Comparison of ENCODE assay signal across 28 mouse cellular contexts in genomic region chr19:6612441-6612840, GRCm38 (mm10).
DNase-seq lines count a peak whose midpoint lies in the region; ATAC-seq and TF ChIP-seq lines count a peak whose summit lies in the region.
"Had no signal": no experiment of that assay in that cellular context is flagged by ENCODE, and none has a peak within 500 bp of the region (broad histone marks: within the 10 kb centered on the region; RNA-seq: fewer than 3 reads in every experiment).

No protein-coding gene starts in this region.

- H3K27me3 ChIP-seq in limb, embryonic 14.5 days (ENCODE audit: control insufficient read depth, insufficient read depth, low read length) = no peaks in the 10 kb centered on the region
- H3K27me3 ChIP-seq in limb, embryonic 10.5 days (ENCODE audit: low read depth, poor library complexity, severe bottlenecking) = no peaks in the 10 kb centered on the region
- H3K27me3 ChIP-seq: hindbrain, embryonic 15.5 days; limb, embryonic 12.5 days; midbrain, embryonic 12.5 days; neural tube, embryonic 12.5 days had no signal

- H3K27ac ChIP-seq in limb, embryonic 14.5 days (replicated peaks; ENCODE audit: low read depth, low read length) = 0 out of 2 replicates have a peak overlapping the region, but pooled peaks have one; percentile 19
- H3K27ac ChIP-seq in limb, embryonic 10.5 days = no peak overlapping the region
- H3K27ac ChIP-seq: heart, embryonic 13.5 days; hindbrain, embryonic 15.5 days; kidney, embryonic 15.5 days; limb, embryonic 12.5 days; liver, embryonic 12.5 days; midbrain, embryonic 12.5 days; neural tube, embryonic 12.5 days had no signal

- intact Hi-C loops in left cerebral cortex, postnatal 25 days (cut with DNase I) = no loop called here

- peaks cover 6% of the 10 kb centered on the region; the same call in 1 of the 2 replicates for H3K4me1 ChIP-seq in limb, embryonic 14.5 days (ENCODE audit: control insufficient read depth, insufficient read depth, low read length)
- H3K4me1 ChIP-seq in limb, embryonic 10.5 days = peaks cover 5% of the 10 kb centered on the region; the same call in 1 of the 2 replicates
- H3K4me1 ChIP-seq: heart, embryonic 13.5 days; limb, embryonic 12.5 days; liver, embryonic 12.5 days; megakaryocyte, embryonic 14.5 days had no signal

- no peaks in the 10 kb centered on the region for H3K9me3 ChIP-seq in limb, embryonic 14.5 days (ENCODE audit: control insufficient read depth, low read length)
- H3K9me3 ChIP-seq in limb, embryonic 10.5 days (replicated peaks) = no peaks in the 10 kb centered on the region
- H3K9me3 ChIP-seq: heart, embryonic 13.5 days; hindbrain, embryonic 15.5 days; kidney, embryonic 15.5 days; limb, embryonic 12.5 days; neural tube, embryonic 12.5 days had no signal

- ATAC-seq in limb, embryonic 14.5 days (ENCODE audit: low FRiP score, low read depth) = no peak
- no peak for ATAC-seq in inflammation-experienced regulatory T-cells, adult 6 months
- ATAC-seq: forebrain, embryonic 16.5 days; liver, embryonic 12.5 days; liver, postnatal 0 days had no signal

- H3K36me3 ChIP-seq in limb, embryonic 14.5 days (ENCODE audit: control insufficient read depth, insufficient read depth, low read length) = no peaks in the 10 kb centered on the region
- no peaks in the 10 kb centered on the region for H3K36me3 ChIP-seq in limb, embryonic 10.5 days
- H3K36me3 ChIP-seq: heart, embryonic 13.5 days; hindbrain, embryonic 15.5 days; kidney, embryonic 15.5 days; limb, embryonic 12.5 days; liver, embryonic 12.5 days; midbrain, embryonic 12.5 days; neural tube, embryonic 12.5 days had no signal

- no peak overlapping the region for H3K4me3 ChIP-seq in limb, embryonic 14.5 days (replicated peaks; ENCODE audit: low read length)
- no peak overlapping the region for H3K4me3 ChIP-seq in limb, embryonic 10.5 days
- H3K4me3 ChIP-seq: erythroblast, embryonic 14.5 days; heart, embryonic 13.5 days; hindbrain, embryonic 15.5 days; kidney, embryonic 15.5 days; limb, embryonic 12.5 days; liver, embryonic 12.5 days; megakaryocyte, embryonic 14.5 days; midbrain, embryonic 12.5 days; myocyte; neural tube, embryonic 12.5 days had no signal

- WGBS in limb, embryonic 14.5 days = 58% methylated on average over 7 of the region's 7 CpGs
- WGBS in limb, embryonic 10.5 days = 84% methylated on average over 7 of the region's 7 CpGs

- no peak overlapping the region for H3K9ac ChIP-seq in limb, embryonic 14.5 days (ENCODE audit: low read depth, low read length, severe bottlenecking)
- H3K9ac ChIP-seq: heart, embryonic 13.5 days; hindbrain, embryonic 15.5 days; kidney, embryonic 15.5 days; limb, embryonic 12.5 days; liver, embryonic 12.5 days; liver, postnatal 0 days; midbrain, embryonic 12.5 days; neural tube, embryonic 12.5 days had no signal

- no peak for TF ChIP-seq POLR2A in limb, embryonic 14.5 days (IDR thresholded peaks at IDR 0.05; ENCODE audit: borderline replicate concordance, extremely low read depth, insufficient read depth, insufficient read length)

- H3K4me2 ChIP-seq in limb, embryonic 14.5 days (replicated peaks; ENCODE audit: low read depth, low read length, severe bottlenecking) = no peak overlapping the region
- H3K4me2 ChIP-seq: heart, embryonic 13.5 days; hindbrain, embryonic 15.5 days; kidney, embryonic 15.5 days; limb, embryonic 12.5 days; liver, embryonic 12.5 days; midbrain, embryonic 12.5 days; neural tube, embryonic 12.5 days had no signal

- peak; percentile 77 for DNase-seq in heart, adult 11 months
- no peak for DNase-seq in heart, adult 8-10 months (ENCODE audit: low spot score)
- no peak for DNase-seq in limb, embryonic 14.5 days (ENCODE audit: low spot score)
- DNase-seq in limb, embryonic 10.5 days (ENCODE audit: low spot score) = no peak
- DNase-seq in left cerebral cortex, postnatal 25 days (ENCODE audit: low spot score in 2 of 2) = peak; percentile 23 to 59
- DNase-seq in right cerebral cortex, postnatal 14 days = peak; percentile 72
- no peak for DNase-seq in lung, postnatal 14 days
- DNase-seq: adrenal gland, postnatal 25 days; cerebellum, adult 2 months; cerebellum, postnatal 14 days; gastrocnemius, postnatal 25 days; heart, adult 18-20 months; heart, postnatal 10 days; kidney, adult 18-20 months; liver, postnatal 0 days; thymus, postnatal 25 days had no signal

Comparison
In these comparisons a context has a peak if more than half of its experiments do, and no peak if none do; other contexts are left out.
1. DNase-seq: peak in heart, adult 11 months (single experiment), left cerebral cortex, postnatal 25 days (2 of 2) and right cerebral cortex, postnatal 14 days (single experiment); none in heart, adult 8-10 months (single experiment), limb, embryonic 14.5 days (single experiment), limb, embryonic 10.5 days (single experiment) and lung, postnatal 14 days (single experiment).